7 mouse cellular contexts compared by ENCODE assay signal in genomic region chr2:52763040-52763736, GRCm38 (mm10). TPM values are rescaled to one million over a fixed set of nuclear protein-coding genes. Genes with fewer than 3 reads are reported as not detected.
DNase-seq lines count a peak whose midpoint lies in the region; ATAC-seq lines count a peak whose summit lies in the region.

No protein-coding gene starts in this region.

- H3K4me1 ChIP-seq in limb, embryonic 12.5 days (replicated peaks): no peaks in the 10 kb centered on the region
- H3K4me1 ChIP-seq in midbrain, embryonic 14.5 days (ENCODE audit: control insufficient read depth, insufficient read depth, low read length): no peaks in the 10 kb centered on the region

- peak overlapping the region; percentile 60 for H3K4me2 ChIP-seq in limb, embryonic 12.5 days
- H3K4me2 ChIP-seq in midbrain, embryonic 14.5 days (ENCODE audit: low read length): peak overlapping the region; percentile 42

- peak overlapping the region; percentile 31 for H3K4me3 ChIP-seq in limb, embryonic 12.5 days (replicated peaks)
- H3K4me3 ChIP-seq in midbrain, embryonic 14.5 days (replicated peaks; ENCODE audit: low read depth, low read length): no peak overlapping the region

- DNase-seq in adrenal gland, adult 18-20 months (ENCODE audit: low spot score in 2 of 2): peak; percentile 81 to 88
- DNase-seq in embryo, embryonic 9.5 days (ENCODE audit: extremely low spot score): peak; percentile 79
- DNase-seq in heart, adult 18-20 months: peak; percentile 66 to 89
- peak; percentile 82 for DNase-seq in kidney, adult 18-20 months
- DNase-seq in midbrain, embryonic 14.5 days: peak; percentile 86
- DNase-seq in spleen, adult 18-20 months: peak; percentile 30 to 68

- no peaks in the 10 kb centered on the region for H3K27me3 ChIP-seq in limb, embryonic 12.5 days
- H3K27me3 ChIP-seq in midbrain, embryonic 14.5 days (ENCODE audit: control insufficient read depth, insufficient read depth, low read length): no peaks in the 10 kb centered on the region

- H3K9me3 ChIP-seq in limb, embryonic 12.5 days: no peaks in the 10 kb centered on the region
- H3K9me3 ChIP-seq in midbrain, embryonic 14.5 days (ENCODE audit: control insufficient read depth, low read length): no peaks in the 10 kb centered on the region

- ATAC-seq in limb, embryonic 12.5 days (ENCODE audit: insufficient number of reproducible peaks, insufficient read depth, low FRiP score, low TSS enrichment, low read depth): peak; percentile 64
- peak; percentile 46; the same call in 1 of the 2 replicates for ATAC-seq in midbrain, embryonic 14.5 days (ENCODE audit: low FRiP score, low TSS enrichment)

- WGBS in limb, embryonic 12.5 days: 9% methylated on average over 12 of the region's 12 CpGs
- 20% methylated on average over 12 of the region's 12 CpGs for WGBS in midbrain, embryonic 14.5 days

- H3K9ac ChIP-seq in limb, embryonic 12.5 days (replicated peaks): no peak overlapping the region
- no peak overlapping the region for H3K9ac ChIP-seq in midbrain, embryonic 14.5 days (replicated peaks; ENCODE audit: low read length)

- H3K36me3 ChIP-seq in limb, embryonic 12.5 days: no peaks in the 10 kb centered on the region
- H3K36me3 ChIP-seq in midbrain, embryonic 14.5 days (ENCODE audit: control insufficient read depth, insufficient read depth, low read length): no peaks in the 10 kb centered on the region

- H3K27ac ChIP-seq in limb, embryonic 12.5 days: no peak overlapping the region
- H3K27ac ChIP-seq in midbrain, embryonic 14.5 days (replicated peaks; ENCODE audit: low read depth, low read length): no peak overlapping the region

RNA-seq across cellular contexts. Expression of gene Stam2, which starts 21.1 kb away (rescaled TPM):
- 10 to 100 TPM; 24.8 to 30.7 TPM for total RNA-seq in adrenal gland, adult 18-20 months (2021)
- total RNA-seq in heart, adult 18-20 months (2021): 10 to 100 TPM; 16.8 to 18.1 TPM
- 29.6 and 31.7 TPM in 2 replicates for polyA plus RNA-seq in limb, embryonic 12.5 days (2016; fragmentation: Nextera tagmentation; extraction: Ambion mirVana)
- polyA plus RNA-seq in midbrain, embryonic 14.5 days (2014; fragmentation: Nextera tagmentation; extraction: Ambion mirVana): 38.6 and 50.0 TPM in 2 replicates
